Mouse (Mus musculus) cerebellum, adult 9-11 months (tissue): ENCODE measurements around the gene Dazap1.
A peak's percentile ranks its signal among the peaks of the same experiment; 100 is the strongest.
"Not testable (repeated sequence)": the region's sequence is repeated elsewhere in the genome, so short reads cannot be mapped to it uniquely, and the experiment has no call there.

Experiments
- DNase-seq: peaks from one replicate; pipeline ENCODE4 v3.0.0; 2022

The Dazap1 gene

GRCm38 (mm10) chr10:80260642-80261584 lies at the start of gene Dazap1, which contains the start of gene Gamt:
Gene Dazap1 (plus strand): TSS chr10:80261486.
Gene Gamt (minus strand): TSS chr10:80261012.
- peak; percentile 93 for DNase-seq

GRCm38 (mm10) chr10:80211547-80212103 lies 49.7 kb upstream of the Dazap1 start:
- DNase-seq: not testable (repeated sequence)

GRCm38 (mm10) chr10:80215048-80215772 lies 46.1 kb upstream of the Dazap1 start:
- DNase-seq: no peak

- no peak for DNase-seq
Observed at GRCm38 (mm10) chr10:80220676-80221075, 40.6 kb upstream of the Dazap1 start.

GRCm38 (mm10) chr10:80223137-80223536 lies 38.1 kb upstream of the Dazap1 start:
- not testable (repeated sequence) for DNase-seq

- DNase-seq: no peak
Observed at GRCm38 (mm10) chr10:80226071-80226415, 35.2 kb upstream of the Dazap1 start.

GRCm38 (mm10) chr10:80226416-80227165 lies 34.7 kb upstream of the Dazap1 start, which contains the start of gene Mum1:
Gene Mum1 (plus strand): TSS chr10:80226434.
- peak; percentile 99 for DNase-seq

- DNase-seq: peak; percentile 14
Observed at GRCm38 (mm10) chr10:80227166-80227539, 34.1 kb upstream of the Dazap1 start.

GRCm38 (mm10) chr10:80227877-80228775 lies 33.2 kb upstream of the Dazap1 start:
- peak; percentile 58 for DNase-seq

GRCm38 (mm10) chr10:80236145-80236825 lies 25.0 kb upstream of the Dazap1 start:
- no peak for DNase-seq

- no peak for DNase-seq
Observed at GRCm38 (mm10) chr10:80237020-80237419, 24.3 kb upstream of the Dazap1 start.

- DNase-seq: no peak
Observed at GRCm38 (mm10) chr10:80238306-80238705, 23.0 kb upstream of the Dazap1 start.

GRCm38 (mm10) chr10:80239791-80240190 lies 21.5 kb upstream of the Dazap1 start:
- DNase-seq: no peak

GRCm38 (mm10) chr10:80242088-80242487 lies 19.2 kb upstream of the Dazap1 start:
- peak; percentile 62 for DNase-seq

GRCm38 (mm10) chr10:80242607-80243006 lies 18.7 kb upstream of the Dazap1 start:
- DNase-seq: no peak

GRCm38 (mm10) chr10:80244791-80245399 lies 16.4 kb upstream of the Dazap1 start:
- DNase-seq: peak; percentile 76

- peak; percentile 85 for DNase-seq
Observed at GRCm38 (mm10) chr10:80245600-80245999, 15.7 kb upstream of the Dazap1 start.

GRCm38 (mm10) chr10:80247849-80248248 lies 13.4 kb upstream of the Dazap1 start:
- DNase-seq: peak; percentile 36

- DNase-seq: not testable (repeated sequence)
Observed at GRCm38 (mm10) chr10:80248437-80248836, 12.8 kb upstream of the Dazap1 start.

- DNase-seq: peak; percentile 97
Observed at GRCm38 (mm10) chr10:80248971-80249640, 12.2 kb upstream of the Dazap1 start, which contains the start of gene Ndufs7. Gene Ndufs7 (plus strand): TSS chr10:80249121.
